Mouse (Mus musculus): ENCODE measurements around the gene Vtn. TPM values are rescaled to one million over a fixed set of nuclear protein-coding genes. Genes with fewer than 3 reads are reported as not detected.

The Vtn gene
- polyA plus RNA-seq, 1 experiment from 2014 or later = 3.6 TPM

- peak within 1 kb of the TSS; percentile 57 for H3K4me3 ChIP-seq
- H3K27ac ChIP-seq (ENCODE audit: poor library complexity, severe bottlenecking) = no peak within 1 kb of the TSS
- H3K9me3 ChIP-seq (replicated peaks) = no peaks in the 10 kb centered on the region
- peaks cover 13% of the 10 kb centered on the region for H3K4me1 ChIP-seq (replicated peaks)
- H3K4me2 ChIP-seq = peak within 1 kb of the TSS; percentile 97
- no peaks in the 10 kb centered on the region for H3K36me3 ChIP-seq
- ATAC-seq (ENCODE audit: insufficient number of reproducible peaks, low FRiP score) = peak; percentile 93
- WGBS = 3% methylated on average over 36 of the region's 36 CpGs
- peaks cover 85% of the 10 kb centered on the region for H3K27me3 ChIP-seq (replicated peaks)
- H3K9ac ChIP-seq = peak within 1 kb of the TSS; percentile 35; the same call in 1 of the 2 replicates
Measured at GRCm38 (mm10) chr11:78497544-78498522, 1.1 kb upstream of the Vtn start, which contains the start of gene Sarm1. Gene Sarm1, minus strand, starts transcription at chr11:78497754.

GRCm38 (mm10) chr11:78499543-78499942, 652 bp downstream of the Vtn start:
- H3K4me1 ChIP-seq (replicated peaks) = peaks cover 13% of the 10 kb centered on the region
- no peak overlapping the region for H3K27ac ChIP-seq (ENCODE audit: poor library complexity, severe bottlenecking)
- H3K9me3 ChIP-seq (replicated peaks) = no peaks in the 10 kb centered on the region
- no peak overlapping the region for H3K9ac ChIP-seq
- WGBS = 43% methylated on average over 16 of the region's 16 CpGs
- no peaks in the 10 kb centered on the region for H3K36me3 ChIP-seq
- H3K4me3 ChIP-seq = no peak overlapping the region
- H3K4me2 ChIP-seq = no peak overlapping the region
- ATAC-seq (ENCODE audit: insufficient number of reproducible peaks, low FRiP score) = no peak
- H3K27me3 ChIP-seq (replicated peaks) = peaks cover 80% of the 10 kb centered on the region

- no peak for ATAC-seq (ENCODE audit: insufficient number of reproducible peaks, low FRiP score)
- Histone ChIP-seq H3K27ac (ENCODE audit: poor library complexity, severe bottlenecking) (no peak overlapping the region), H3K4me1 (replicated peaks) (peaks cover 13% of the 10 kb centered on the region), H3K9me3 (replicated peaks) (no peaks in the 10 kb centered on the region), H3K4me3 (no peak overlapping the region), H3K36me3 (no peaks in the 10 kb centered on the region), H3K4me2 (no peak overlapping the region), H3K27me3 (replicated peaks) (peaks cover 69% of the 10 kb centered on the region), H3K9ac (no peak overlapping the region)
- WGBS = 75% methylated on average over 9 of the region's 9 CpGs
Measured at GRCm38 (mm10) chr11:78500623-78501202, 1.8 kb downstream of the Vtn start.

GRCm38 (mm10) chr11:78501529-78501928, 2.6 kb downstream of the Vtn start:
- 77% methylated on average over 20 of the region's 20 CpGs for WGBS
- ATAC-seq (ENCODE audit: insufficient number of reproducible peaks, low FRiP score) = no peak
- H3K27ac ChIP-seq (ENCODE audit: poor library complexity, severe bottlenecking) = no peak overlapping the region

GRCm38 (mm10) chr11:78502909-78503650, 4.2 kb downstream of the Vtn start, which contains the start of gene Sebox:
Gene Sebox, plus strand, starts transcription at chr11:78503447.
- H3K36me3 ChIP-seq = peaks cover 21% of the 10 kb centered on the region
- H3K9me3 ChIP-seq (replicated peaks) = no peaks in the 10 kb centered on the region
- H3K27me3 ChIP-seq (replicated peaks) = peaks cover 48% of the 10 kb centered on the region
- no peak within 1 kb of the TSS for H3K4me3 ChIP-seq
- ATAC-seq (ENCODE audit: insufficient number of reproducible peaks, low FRiP score) = no peak
- H3K4me2 ChIP-seq = no peak within 1 kb of the TSS
- H3K27ac ChIP-seq (ENCODE audit: poor library complexity, severe bottlenecking) = no peak within 1 kb of the TSS
- no peaks in the 10 kb centered on the region for H3K4me1 ChIP-seq (replicated peaks)
- WGBS = 65% methylated on average over 7 of the region's 7 CpGs
- H3K9ac ChIP-seq = no peak within 1 kb of the TSS

More at GRCm38 (mm10) chr11:78501529-78501928, 2.6 kb downstream of the Vtn start:
- peaks cover 61% of the 10 kb centered on the region for H3K27me3 ChIP-seq (replicated peaks)
- no peak overlapping the region for H3K9ac ChIP-seq
- peaks cover 13% of the 10 kb centered on the region for H3K4me1 ChIP-seq (replicated peaks)
- peaks cover 6% of the 10 kb centered on the region for H3K36me3 ChIP-seq
- no peaks in the 10 kb centered on the region for H3K9me3 ChIP-seq (replicated peaks)
- no peak overlapping the region for H3K4me3 ChIP-seq
- H3K4me2 ChIP-seq = no peak overlapping the region

- no peak overlapping the region for H3K4me3 ChIP-seq
- H3K27ac ChIP-seq (ENCODE audit: poor library complexity, severe bottlenecking) = no peak overlapping the region
- no peak for ATAC-seq (ENCODE audit: insufficient number of reproducible peaks, low FRiP score)
- H3K9ac ChIP-seq = no peak overlapping the region
- no peaks in the 10 kb centered on the region for H3K4me1 ChIP-seq (replicated peaks)
- no peak overlapping the region for H3K4me2 ChIP-seq
- WGBS = 77% methylated on average over 3 of the region's 3 CpGs
- peaks cover 25% of the 10 kb centered on the region for H3K27me3 ChIP-seq (replicated peaks)
- no peaks in the 10 kb centered on the region for H3K9me3 ChIP-seq (replicated peaks)
- H3K36me3 ChIP-seq = peaks cover 43% of the 10 kb centered on the region
Measured at GRCm38 (mm10) chr11:78505430-78505829, 6.5 kb downstream of the Vtn start.

GRCm38 (mm10) chr11:78509148-78509547, 10.3 kb downstream of the Vtn start:
- Histone ChIP-seq H3K27ac (ENCODE audit: poor library complexity, severe bottlenecking) (no peak overlapping the region), H3K4me3 (no peak overlapping the region), H3K36me3 (peaks cover 48% of the 10 kb centered on the region), H3K4me2 (no peak overlapping the region), H3K9me3 (replicated peaks) (no peaks in the 10 kb centered on the region), H3K9ac (no peak overlapping the region), H3K4me1 (replicated peaks) (peaks cover 14% of the 10 kb centered on the region), H3K27me3 (replicated peaks) (no peaks in the 10 kb centered on the region)
- whole genome bisulfite sequencing = 81% methylated on average over 5 of the region's 5 CpGs
- no peak for ATAC-seq (ENCODE audit: insufficient number of reproducible peaks, low FRiP score)

GRCm38 (mm10) chr11:78512025-78512957, 13.4 kb downstream of the Vtn start, which contains the start of the genes Tmem199 and Poldip2:
Gene Tmem199, minus strand, starts transcription at chr11:78512172.
Gene Poldip2, plus strand, starts transcription at chr11:78512193.
- under 1% methylated on average over 67 of the region's 67 CpGs for WGBS
- Histone ChIP-seq H3K4me3 (peak within 1 kb of the TSS; percentile 81), H3K27me3 (replicated peaks) (no peaks in the 10 kb centered on the region), H3K36me3 (peaks cover 62% of the 10 kb centered on the region), H3K9me3 (replicated peaks) (no peaks in the 10 kb centered on the region), H3K27ac (ENCODE audit: poor library complexity, severe bottlenecking) (peak within 1 kb of the TSS; percentile 73), H3K4me1 (replicated peaks) (peaks cover 14% of the 10 kb centered on the region), H3K4me2 (peak within 1 kb of the TSS; percentile 79), H3K9ac (peak within 1 kb of the TSS; percentile 92)
- ATAC-seq (ENCODE audit: insufficient number of reproducible peaks, low FRiP score) = peak; percentile 98

GRCm38 (mm10) chr11:78513106-78513790, 14.4 kb downstream of the Vtn start:
- Histone ChIP-seq H3K9me3 (replicated peaks) (no peaks in the 10 kb centered on the region), H3K4me3 (peak overlapping the region; percentile 81), H3K9ac (peak overlapping the region; percentile 92), H3K36me3 (peaks cover 62% of the 10 kb centered on the region), H3K27me3 (replicated peaks) (no peaks in the 10 kb centered on the region), H3K4me1 (replicated peaks) (peaks cover 14% of the 10 kb centered on the region), H3K27ac (ENCODE audit: poor library complexity, severe bottlenecking) (no peak overlapping the region), H3K4me2 (peak overlapping the region; percentile 79)
- 78% methylated on average over 3 of the region's 3 CpGs for WGBS
- ATAC-seq (ENCODE audit: insufficient number of reproducible peaks, low FRiP score) = no peak

Data from heart, embryonic 12.5 days (tissue).